Mouse (Mus musculus): ENCODE results near the gene Agap2. TPM values are rescaled to one million over a fixed set of nuclear protein-coding genes. Genes with fewer than 3 reads are reported as not detected.
A peak's percentile ranks its signal among the peaks of the same experiment; 100 is the strongest.
"Not testable (repeated sequence)": the region's sequence is repeated elsewhere in the genome, so short reads cannot be mapped to it uniquely, and the experiment has no call there.

The Agap2 gene
- polyA plus RNA-seq, 1 experiment = 5.2 TPM

GRCm38 (mm10) chr10:127126579-127126978, 51.5 kb downstream of the Agap2 start:
- no peak for DNase-seq
- TF ChIP-seq POLR2A (IDR thresholded peaks at IDR 0.05; ENCODE audit: borderline replicate concordance, extremely low read depth, low read depth, low read length) = no peak
- no peak for TF ChIP-seq CTCF (IDR thresholded peaks at IDR 0.05; ENCODE audit: insufficient read depth, low read length)
- 53% methylated on average over 5 of the region's 5 CpGs for WGBS
- Histone ChIP-seq H3K4me3 (replicated peaks; ENCODE audit: extremely low read depth, low read depth, low read length) (no peak overlapping the region), H3K4me1 (ENCODE audit: control insufficient read depth, insufficient read depth, low read length) (peaks cover 3% of the 10 kb centered on the region; the same call in 1 of the 2 replicates)

GRCm38 (mm10) chr10:127127711-127128279, 52.7 kb downstream of the Agap2 start:
- no peak for DNase-seq
- 44% methylated on average over 7 of the region's 7 CpGs for WGBS
- TF ChIP-seq CTCF (IDR thresholded peaks at IDR 0.05; ENCODE audit: insufficient read depth, low read length) (no peak), POLR2A (IDR thresholded peaks at IDR 0.05; ENCODE audit: borderline replicate concordance, extremely low read depth, low read depth, low read length) (no peak)
- H3K4me3 ChIP-seq (replicated peaks; ENCODE audit: extremely low read depth, low read depth, low read length) = no peak overlapping the region
- H3K4me1 ChIP-seq (ENCODE audit: control insufficient read depth, insufficient read depth, low read length) = peaks cover 3% of the 10 kb centered on the region; the same call in 1 of the 2 replicates

- H3K4me3 ChIP-seq (replicated peaks; ENCODE audit: extremely low read depth, low read depth, low read length) = no peak overlapping the region
- no peaks in the 10 kb centered on the region; the same call in 1 of the 2 replicates for H3K4me1 ChIP-seq (ENCODE audit: control insufficient read depth, insufficient read depth, low read length)
- DNase-seq = no peak
- WGBS = 56% methylated on average over 4 of the region's 4 CpGs
- TF ChIP-seq CTCF (IDR thresholded peaks at IDR 0.05; ENCODE audit: insufficient read depth, low read length) (no peak), POLR2A (IDR thresholded peaks at IDR 0.05; ENCODE audit: borderline replicate concordance, extremely low read depth, low read depth, low read length) (no peak)
Measured at GRCm38 (mm10) chr10:127129431-127129830, 54.3 kb downstream of the Agap2 start.

- TF ChIP-seq POLR2A (IDR thresholded peaks at IDR 0.05; ENCODE audit: borderline replicate concordance, extremely low read depth, low read depth, low read length) (no peak), CTCF (IDR thresholded peaks at IDR 0.05; ENCODE audit: insufficient read depth, low read length) (no peak)
- Histone ChIP-seq H3K4me1 (ENCODE audit: control insufficient read depth, insufficient read depth, low read length) (no peaks in the 10 kb centered on the region), H3K4me3 (replicated peaks; ENCODE audit: extremely low read depth, low read depth, low read length) (no peak overlapping the region)
- 48% methylated on average over 5 of the region's 5 CpGs for WGBS
- DNase-seq = no peak
Measured at GRCm38 (mm10) chr10:127132469-127132868, 57.4 kb downstream of the Agap2 start.

GRCm38 (mm10) chr10:127134394-127135035, 59.4 kb downstream of the Agap2 start:
- TF ChIP-seq CTCF (IDR thresholded peaks at IDR 0.05; ENCODE audit: insufficient read depth, low read length) = peak; percentile 43; the same call in 1 of the 2 replicates
- WGBS = 73% methylated on average over 3 of the region's 3 CpGs
- not testable (repeated sequence) for H3K4me3 ChIP-seq (replicated peaks; ENCODE audit: extremely low read depth, low read depth, low read length); H3K4me1 ChIP-seq (ENCODE audit: control insufficient read depth, insufficient read depth, low read length); DNase-seq

- no peak for DNase-seq
Measured at GRCm38 (mm10) chr10:127135118-127135836, 60.2 kb downstream of the Agap2 start.

GRCm38 (mm10) chr10:127136510-127136909, 61.4 kb downstream of the Agap2 start:
- WGBS = 59% methylated on average over 4 of the region's 4 CpGs
- H3K4me3 ChIP-seq (replicated peaks; ENCODE audit: extremely low read depth, low read depth, low read length) = no peak overlapping the region
- no peak for DNase-seq

More at GRCm38 (mm10) chr10:127135118-127135836, 60.2 kb downstream of the Agap2 start:
- no peaks in the 10 kb centered on the region for H3K4me1 ChIP-seq (ENCODE audit: control insufficient read depth, insufficient read depth, low read length)
- TF ChIP-seq CTCF (IDR thresholded peaks at IDR 0.05; ENCODE audit: insufficient read depth, low read length) (no peak), POLR2A (IDR thresholded peaks at IDR 0.05; ENCODE audit: borderline replicate concordance, extremely low read depth, low read depth, low read length) (no peak)
- H3K4me3 ChIP-seq (replicated peaks; ENCODE audit: extremely low read depth, low read depth, low read length) = no peak overlapping the region
- WGBS = 39% methylated on average over 8 of the region's 8 CpGs

GRCm38 (mm10) chr10:127137896-127138295, 62.8 kb downstream of the Agap2 start:
- Histone ChIP-seq H3K4me1 (ENCODE audit: control insufficient read depth, insufficient read depth, low read length) (no peaks in the 10 kb centered on the region), H3K4me3 (replicated peaks; ENCODE audit: extremely low read depth, low read depth, low read length) (no peak overlapping the region)
- DNase-seq = no peak
- TF ChIP-seq CTCF (IDR thresholded peaks at IDR 0.05; ENCODE audit: insufficient read depth, low read length) = no peak
- 72% methylated on average over 3 of the region's 3 CpGs for WGBS

More at GRCm38 (mm10) chr10:127136510-127136909, 61.4 kb downstream of the Agap2 start:
- no peak for TF ChIP-seq CTCF (IDR thresholded peaks at IDR 0.05; ENCODE audit: insufficient read depth, low read length)
- TF ChIP-seq POLR2A (IDR thresholded peaks at IDR 0.05; ENCODE audit: borderline replicate concordance, extremely low read depth, low read depth, low read length) = no peak
- no peaks in the 10 kb centered on the region for H3K4me1 ChIP-seq (ENCODE audit: control insufficient read depth, insufficient read depth, low read length)

GRCm38 (mm10) chr10:127138328-127139141, 63.5 kb downstream of the Agap2 start:
- H3K4me1 ChIP-seq (ENCODE audit: control insufficient read depth, insufficient read depth, low read length) = no peaks in the 10 kb centered on the region
- 71% methylated on average over 18 of the region's 18 CpGs for WGBS
- TF ChIP-seq POLR2A (IDR thresholded peaks at IDR 0.05; ENCODE audit: borderline replicate concordance, extremely low read depth, low read depth, low read length) = no peak
- no peak for TF ChIP-seq CTCF (IDR thresholded peaks at IDR 0.05; ENCODE audit: insufficient read depth, low read length)
- no peak overlapping the region for H3K4me3 ChIP-seq (replicated peaks; ENCODE audit: extremely low read depth, low read depth, low read length)
- DNase-seq = no peak

Data from lung, adult 2 months (tissue).